Mouse (Mus musculus): ENCODE results near the gene Ppat.
A peak's percentile ranks its signal among the peaks of the same experiment; 100 is the strongest.
"Not testable (repeated sequence)": the region's sequence is repeated elsewhere in the genome, so short reads cannot be mapped to it uniquely, and the experiment has no call there.

The Ppat gene

DNA sequence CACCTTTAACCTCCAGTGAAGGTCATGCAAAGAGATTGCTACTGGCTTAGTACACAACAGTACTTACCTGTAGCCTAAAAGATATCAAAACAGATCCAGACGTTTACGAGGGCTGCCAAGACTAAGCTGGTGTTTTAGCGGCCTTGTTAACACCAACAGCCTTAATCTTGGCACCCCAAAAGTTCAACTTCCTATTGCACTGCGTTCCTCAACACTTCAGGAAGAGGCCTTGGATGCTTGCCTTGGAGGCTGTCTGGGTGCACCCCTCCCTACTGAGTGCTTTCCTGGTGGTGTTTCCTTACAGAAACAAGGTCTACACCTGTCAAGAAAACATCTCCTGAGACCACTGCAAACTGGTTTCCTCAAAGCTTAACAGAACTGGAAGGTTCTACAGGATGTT lies 4.2 kb downstream of the Ppat start:
- DNase-seq = no peak

DNA sequence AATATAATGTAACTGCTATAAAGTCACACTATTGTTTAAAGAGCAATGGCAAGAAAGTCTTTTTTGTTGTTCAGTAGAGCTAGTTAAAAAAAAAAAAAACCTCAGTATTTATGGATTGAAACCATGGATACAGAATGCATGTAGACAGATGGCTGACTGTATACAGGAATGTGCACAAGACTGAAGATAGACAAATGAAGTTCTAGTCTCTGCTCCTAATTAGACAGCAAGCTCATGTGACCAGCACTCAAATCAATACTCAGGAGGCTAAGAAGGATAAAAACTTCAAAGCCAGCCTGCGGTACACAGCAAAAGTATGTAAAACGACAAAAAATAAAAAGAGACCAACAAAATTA lies 5.7 kb downstream of the Ppat start:
- DNase-seq = no peak

DNA sequence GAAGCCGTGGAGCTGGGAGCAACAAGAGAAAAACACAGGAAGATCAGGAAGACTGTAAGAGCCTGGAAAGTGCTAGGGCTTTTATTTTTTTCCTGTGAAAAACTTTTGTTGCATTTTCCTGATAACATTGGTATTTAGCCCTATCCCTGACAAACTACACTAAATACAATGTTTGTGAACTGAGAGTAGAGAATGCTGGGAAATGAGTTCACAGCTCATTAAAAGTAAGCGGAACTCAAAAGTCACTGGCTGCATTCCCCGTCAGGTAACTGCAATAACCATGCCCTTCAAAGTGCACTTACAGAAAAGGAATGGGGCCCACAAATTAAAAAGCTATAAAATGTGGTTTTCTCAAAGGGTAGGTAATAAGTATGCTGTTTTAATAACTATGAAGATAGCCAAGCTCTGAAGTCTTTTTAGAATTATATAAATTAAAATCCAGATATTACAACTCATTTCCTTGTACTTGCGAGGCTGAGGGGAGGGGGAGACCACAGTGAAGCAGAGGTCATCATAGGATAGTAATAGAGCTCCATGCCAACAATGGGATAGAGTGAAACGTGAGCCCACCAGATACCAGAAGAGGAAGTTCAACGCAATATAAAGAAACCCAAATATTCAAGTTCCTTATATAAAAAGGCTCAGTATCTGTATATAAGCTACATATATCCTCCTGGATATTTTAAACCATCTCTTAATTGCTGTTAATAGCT lies 6.3 kb downstream of the Ppat start:
- no peak for DNase-seq

DNA sequence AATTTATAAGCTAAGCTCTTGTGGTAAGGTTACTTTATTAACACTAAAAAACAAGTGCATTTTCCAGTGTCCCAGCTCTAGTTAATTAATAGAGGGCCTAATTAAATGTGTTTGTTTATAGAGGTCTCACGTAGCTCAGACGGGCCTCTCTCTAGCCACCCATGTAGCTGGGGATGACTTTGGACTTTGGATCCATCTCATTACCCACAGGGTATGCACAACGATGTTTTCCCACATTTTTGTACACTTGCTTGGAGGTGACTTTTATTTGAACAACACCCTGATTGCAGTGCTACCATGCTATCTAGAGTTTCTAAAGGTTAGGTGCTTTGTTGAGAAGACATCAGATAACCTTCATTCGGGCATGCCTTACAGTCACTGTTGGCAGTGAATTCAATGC lies 8.9 kb downstream of the Ppat start:
- no peak for DNase-seq

DNA sequence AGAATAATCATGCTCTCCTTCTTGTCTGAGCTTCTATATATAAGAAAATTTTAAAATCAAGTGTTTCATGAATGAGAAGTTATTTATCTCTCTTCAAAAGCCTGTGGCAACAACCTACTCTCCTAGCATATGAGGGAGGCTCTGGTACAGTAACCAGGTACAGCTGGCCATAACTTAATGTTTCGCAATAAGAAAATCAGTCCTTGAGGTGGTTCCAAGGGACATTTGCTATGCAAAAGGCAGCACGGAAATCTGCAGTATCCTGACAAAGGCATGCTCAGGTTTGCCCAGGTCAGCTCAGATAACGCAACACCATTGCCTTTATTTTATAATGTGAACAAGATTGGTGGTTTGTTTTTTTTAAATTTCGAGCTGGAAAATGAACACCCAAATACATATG lies 9.4 kb downstream of the Ppat start:
- DNase-seq = no peak

DNA sequence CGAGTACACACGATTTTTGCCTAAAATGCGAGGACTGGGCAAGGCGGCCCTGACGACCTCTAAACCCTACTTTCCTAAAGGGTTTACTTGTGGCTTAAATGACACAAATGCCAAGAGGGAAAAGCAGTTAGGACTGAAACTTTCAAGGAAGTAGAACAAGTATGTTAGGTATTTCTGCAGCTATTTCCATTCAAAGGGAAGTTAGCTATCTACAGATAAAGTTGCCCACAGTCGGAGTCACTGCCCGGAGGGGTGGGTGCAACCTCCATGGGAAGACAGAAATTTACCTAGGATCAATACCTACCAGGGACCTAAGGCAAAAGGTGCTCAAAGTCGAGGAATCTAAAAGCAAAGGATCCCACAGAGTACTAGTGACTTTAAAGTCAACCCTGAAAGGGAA lies 11.7 kb downstream of the Ppat start:
- no peak for DNase-seq

DNA sequence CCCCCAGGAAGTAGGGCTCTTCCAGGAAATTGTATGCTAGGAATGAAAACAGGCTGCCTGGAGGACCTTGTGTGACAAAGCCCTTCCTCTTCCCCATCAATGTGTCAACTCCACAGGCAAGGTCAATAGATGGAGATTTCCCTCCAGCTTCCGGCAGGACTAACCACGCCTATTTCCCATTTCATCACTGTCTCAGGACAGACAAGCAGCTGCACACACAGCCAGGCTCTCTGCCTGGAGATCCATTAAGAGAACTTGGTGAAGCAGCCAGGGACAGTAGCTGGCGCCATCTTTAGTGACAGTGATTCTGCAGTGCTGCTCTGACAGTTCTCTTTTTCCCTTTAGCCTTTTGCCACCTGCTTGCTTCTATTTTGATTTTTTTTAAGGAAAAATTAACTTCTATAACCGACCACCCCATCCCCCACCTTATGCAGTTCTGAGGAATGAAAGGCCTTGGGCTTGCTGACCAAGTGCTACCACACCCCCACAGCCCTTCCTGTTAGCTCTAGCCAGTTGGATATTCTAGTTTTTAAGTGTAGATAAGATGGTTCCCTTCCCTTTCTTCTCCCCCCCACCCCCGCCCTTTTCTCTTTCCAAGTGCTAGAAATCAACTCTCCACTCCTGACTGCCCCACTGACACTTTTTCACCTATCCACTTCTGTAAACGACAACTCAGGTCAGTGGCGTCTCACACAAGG lies 22.0 kb downstream of the Ppat start:
- no peak for DNase-seq

DNA sequence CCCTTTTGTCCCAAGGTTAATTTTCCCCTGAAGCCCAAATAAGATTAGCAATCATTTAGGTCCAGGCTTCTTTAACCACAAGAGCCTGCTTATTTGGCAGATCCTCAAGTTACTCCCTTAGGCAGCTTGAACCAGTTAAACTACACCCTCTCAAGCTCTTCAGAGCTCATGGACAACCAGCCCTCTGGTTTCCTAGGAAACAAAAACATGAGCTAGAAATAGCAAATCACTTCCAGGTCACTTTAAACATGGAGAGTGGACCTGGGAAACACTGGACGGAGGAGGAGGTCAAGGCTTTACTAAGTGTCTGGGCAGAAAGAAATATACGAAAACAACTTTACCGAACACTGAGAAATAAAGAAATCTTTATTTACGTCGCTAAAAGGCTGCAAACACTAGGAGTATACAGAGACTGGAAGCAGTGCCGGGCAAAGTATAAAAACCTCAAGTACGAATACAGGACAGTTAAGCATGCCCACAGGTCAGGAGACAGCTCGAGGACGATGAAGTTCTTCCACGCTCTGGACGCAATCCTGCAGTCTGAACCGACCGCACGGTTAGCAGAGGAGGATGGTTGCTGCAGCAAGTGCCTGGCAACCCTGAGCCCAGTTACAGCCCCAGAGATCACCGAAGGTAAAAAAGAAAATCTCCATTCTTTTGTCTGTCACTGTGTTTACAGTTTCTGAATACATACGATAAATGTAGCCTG lies 23.1 kb downstream of the Ppat start:
- DNase-seq = no peak

DNA sequence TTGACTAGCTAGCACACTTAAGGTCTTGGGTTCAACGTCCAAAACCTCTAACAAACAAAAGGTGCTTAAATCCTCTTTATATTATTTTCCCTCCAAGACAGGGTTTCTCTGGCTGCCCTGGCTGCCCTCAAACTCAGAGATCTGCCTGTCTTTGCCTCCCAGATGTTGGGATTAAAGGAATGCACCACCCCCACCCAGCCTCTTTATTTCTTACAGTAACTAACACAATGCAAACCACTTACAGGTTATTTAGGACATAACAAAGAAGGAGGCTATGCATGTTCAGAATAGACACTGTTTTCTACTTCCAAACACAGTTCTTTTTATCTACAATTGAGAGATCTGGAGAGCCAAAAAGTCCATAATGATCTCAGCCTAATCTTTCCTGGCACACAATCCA lies 27.1 kb downstream of the Ppat start:
- no peak for DNase-seq

DNA sequence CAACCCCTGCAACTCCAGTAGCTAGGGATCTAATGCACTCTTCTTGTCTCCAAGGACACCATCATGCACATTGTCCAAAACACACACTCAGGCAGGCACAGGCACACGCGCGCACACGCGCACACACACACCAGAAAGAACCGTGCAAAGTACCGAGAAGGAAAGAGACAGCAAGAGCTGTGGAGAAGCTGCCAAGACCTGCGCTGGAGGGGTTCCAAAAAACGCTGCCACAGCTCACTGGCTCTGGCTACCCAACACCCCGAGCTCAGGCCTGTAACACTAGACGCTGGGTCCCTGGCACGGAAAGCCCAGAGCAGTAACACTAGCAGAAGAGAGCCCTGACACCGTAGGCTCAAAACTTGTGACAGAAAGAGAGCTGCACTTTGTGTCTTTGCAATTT lies 27.9 kb downstream of the Ppat start:
- peak; percentile 63 for DNase-seq

DNA sequence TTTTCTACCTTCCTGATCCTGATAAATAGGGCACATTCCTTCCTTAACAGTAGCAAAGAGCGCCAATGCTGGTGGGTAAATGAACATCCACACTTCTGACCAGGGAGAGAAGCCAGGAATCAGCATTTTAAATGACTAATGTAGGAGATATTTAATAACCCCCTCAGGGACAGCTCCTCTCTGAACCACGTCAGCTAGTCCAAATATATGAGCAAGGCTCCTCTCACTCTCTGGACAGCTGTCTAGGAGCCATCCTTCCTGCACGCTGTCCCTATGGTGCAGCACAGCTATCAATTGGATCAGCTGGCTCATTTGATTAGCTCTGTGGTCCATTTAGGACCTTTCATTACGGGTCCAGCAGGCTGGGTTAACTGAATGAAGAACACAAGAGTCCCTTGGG lies 28.5 kb downstream of the Ppat start:
- no peak for DNase-seq

DNA sequence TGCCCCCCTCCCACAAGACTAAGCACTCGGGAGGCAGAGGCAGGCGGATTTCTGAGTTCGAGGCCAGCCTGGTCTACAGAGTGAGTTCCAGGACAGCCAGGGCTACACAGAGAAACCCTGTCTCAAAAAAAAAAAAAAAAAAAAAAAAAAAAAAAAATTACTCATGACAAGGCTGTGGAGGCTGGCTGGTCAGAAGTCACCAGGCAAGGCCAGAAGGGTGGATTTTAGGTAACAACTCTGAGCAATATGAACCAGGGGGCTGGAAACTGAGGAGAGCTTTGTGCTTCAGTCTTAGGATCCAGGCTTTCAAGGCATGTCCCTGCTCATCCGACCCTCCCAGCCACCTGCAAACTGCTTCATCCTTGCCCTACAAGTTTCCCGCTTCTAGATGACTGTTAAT lies 38.9 kb downstream of the Ppat start:
- DNase-seq = not testable (repeated sequence)

DNA sequence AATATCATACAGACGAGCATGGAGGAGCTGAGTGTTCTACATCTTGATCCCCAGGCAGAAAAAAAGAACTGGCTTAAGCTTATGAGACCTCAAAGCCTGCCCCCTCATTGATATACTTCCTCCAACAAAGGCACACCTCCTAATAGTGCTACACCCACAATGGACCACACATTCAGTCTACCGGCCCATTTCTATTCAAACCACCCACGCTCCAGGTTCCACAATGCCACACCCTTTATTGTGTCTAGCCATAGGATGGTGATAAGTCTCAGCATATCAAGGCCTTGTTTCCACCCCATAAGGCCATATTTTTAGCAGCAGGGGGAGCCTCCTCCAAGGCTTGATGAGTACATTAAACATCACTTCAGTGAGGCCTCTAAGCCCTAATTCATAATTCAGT lies 40.6 kb downstream of the Ppat start:
- no peak for DNase-seq

DNA sequence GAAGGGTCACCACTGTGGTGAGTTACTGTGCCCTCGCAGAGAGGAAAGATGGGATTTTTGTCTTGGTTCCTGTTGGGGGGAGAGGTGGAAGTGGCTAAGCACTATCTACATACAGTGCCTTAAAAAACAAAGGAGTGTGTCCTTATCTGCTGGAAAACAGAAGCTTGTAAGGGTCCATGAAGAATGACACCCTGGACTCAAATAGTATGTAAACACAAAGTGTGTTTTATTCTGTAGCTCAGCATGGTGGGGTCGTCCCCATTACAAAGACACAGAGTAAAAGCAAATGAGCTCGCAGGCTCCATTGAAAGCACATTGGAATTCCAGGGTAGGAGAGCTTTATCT lies 45.3 kb downstream of the Ppat start:
- DNase-seq = no peak

DNA sequence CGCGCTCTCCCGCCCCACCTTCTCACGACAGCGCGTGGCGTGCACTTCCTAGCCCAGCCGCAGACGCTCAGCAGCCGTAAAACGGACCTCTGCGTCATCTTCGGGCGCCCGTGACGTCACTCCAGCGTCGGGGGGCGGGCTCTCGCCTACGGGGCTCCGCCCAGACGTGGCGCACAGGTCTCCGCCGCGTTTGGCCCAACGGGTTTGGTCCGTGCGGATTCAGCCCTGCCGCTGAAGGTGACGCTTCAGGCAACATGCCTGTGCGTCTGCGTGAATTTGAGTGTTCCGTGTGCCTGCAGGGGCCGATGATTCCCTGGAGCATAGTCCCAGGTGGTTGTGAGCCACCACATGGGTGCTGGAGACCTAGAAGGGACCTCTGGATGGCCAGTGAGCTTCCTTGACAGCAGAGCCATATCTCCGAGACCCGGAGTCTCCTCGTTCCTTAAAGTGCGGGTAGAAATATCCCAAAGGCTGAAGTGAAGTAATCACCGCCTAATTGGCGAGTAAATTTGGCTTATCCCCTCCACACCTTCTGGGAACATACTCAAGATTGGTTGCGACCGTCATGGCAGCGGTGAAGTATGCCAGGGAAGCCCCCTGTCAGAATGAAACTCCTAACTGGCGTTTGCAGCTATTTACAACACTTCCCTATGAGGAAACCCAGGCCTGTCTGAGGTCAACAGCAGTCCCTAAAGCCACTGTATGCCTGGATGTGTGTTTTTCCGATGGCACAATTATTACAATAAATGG lies 45.8 kb downstream of the Ppat start, which contains the start of gene Aasdh:
TSS of gene Aasdh (minus strand) at position 110 of the 750 bp plus-strand sequence.
- peak; percentile 98 for DNase-seq

DNA sequence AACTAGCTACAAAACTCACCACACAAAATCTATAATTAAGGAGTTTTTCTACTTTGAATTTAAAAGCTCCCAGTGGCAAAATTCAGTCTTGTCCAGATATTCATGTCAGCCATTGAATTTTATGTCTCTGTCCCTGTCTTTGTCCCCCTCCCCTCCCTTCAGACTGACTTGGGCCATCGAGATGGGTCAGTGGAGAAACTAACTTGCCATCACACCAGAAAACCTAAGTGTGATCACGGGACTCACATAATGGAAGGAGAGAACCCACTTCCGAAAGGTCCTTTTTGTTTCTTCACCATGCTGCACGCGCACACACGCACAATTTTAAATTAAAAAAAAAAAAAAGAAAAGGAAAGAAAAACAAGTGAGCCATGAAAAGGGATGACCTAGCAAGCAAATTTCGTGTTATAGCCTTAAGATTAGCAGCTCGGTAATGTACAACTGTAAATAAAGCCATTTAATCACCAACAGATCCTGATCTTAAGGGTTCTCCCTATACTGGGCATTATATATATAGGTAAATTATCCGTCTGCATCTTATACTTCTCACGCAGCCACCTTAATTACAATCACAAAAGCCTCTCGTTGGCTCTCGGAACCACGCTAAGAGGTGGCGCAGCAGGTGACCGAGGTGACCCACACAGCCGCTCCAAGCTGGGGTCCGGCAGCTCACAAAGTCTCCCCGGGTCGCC lies 46.5 kb downstream of the Ppat start:
- DNase-seq = no peak

DNA sequence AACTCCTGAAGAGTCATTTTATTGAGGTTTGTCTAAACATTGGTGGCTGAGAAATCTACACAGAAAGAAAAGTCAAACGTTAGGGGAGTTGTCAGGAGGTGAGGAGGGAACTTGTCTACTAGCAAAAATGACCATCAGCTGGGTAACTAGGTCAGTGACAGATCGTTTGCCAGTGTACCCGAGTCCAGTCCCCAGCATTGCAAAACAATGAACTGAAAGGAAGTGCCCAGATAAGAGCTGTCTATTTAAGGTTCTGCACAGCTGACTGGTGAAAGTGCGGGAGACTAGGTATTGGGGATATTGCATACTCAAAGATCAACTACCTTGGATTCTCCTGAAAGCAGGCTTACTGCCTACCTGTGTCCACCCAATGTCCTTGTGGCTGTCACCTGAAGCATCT lies 49.2 kb downstream of the Ppat start:
- DNase-seq = no peak

DNA sequence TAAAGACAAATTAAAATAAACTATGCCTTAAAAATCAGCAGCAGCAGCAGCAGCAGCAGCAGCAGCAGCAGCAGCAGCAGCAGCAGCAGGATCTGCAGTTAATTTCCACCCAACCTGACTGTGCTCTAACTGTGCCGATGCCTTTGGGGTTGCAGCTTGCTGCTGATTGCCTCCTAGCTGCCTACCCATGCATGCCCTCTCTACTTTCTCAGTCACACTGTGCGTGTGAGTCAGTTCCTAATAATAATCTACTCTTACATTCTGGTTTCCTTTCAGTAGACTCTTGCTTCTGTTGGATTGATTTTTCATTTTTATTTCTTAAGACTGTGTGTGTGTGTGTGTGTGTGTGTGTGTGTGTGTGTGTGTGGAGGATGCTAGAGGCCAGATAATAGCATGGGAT lies 58.3 kb downstream of the Ppat start:
- DNase-seq = no peak

DNA sequence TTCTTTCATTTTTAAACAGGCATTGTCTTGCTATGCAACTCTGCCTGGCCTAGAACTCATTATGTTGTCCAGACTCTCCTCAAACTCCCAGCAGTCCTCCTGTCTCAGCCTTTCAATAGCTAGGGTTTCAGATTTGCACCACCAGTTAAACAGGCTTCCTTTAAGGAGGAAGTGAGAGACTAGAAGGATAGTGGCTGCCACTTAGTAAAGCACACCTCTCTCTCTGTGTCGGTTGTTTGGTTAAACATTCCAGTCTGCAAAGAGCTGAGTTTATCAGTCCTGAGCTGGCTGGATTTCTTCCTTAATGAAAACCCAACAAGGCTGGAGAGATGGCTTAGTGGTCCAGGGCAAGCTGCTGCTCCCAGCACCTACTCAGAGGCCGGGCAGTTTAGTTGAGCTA lies 58.8 kb downstream of the Ppat start:
- no peak for DNase-seq

DNA sequence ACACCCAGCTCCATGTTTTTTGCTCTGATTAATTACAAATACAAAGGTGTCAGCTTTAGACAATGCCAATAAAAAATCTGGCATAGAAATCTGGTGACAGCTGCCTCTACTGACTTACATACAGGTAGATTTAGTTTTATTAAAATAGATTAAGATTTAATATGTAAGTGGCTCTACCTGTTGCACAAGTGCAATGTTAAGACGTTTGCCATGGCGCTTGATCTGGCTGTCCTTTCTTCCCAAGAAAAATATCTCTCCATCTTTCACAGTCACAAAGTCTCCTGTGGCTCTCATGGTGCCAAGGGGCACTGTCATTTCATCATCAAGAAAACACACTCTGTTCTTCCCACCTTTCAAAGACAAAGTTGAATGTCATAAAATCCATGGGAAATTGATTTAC lies 64.4 kb downstream of the Ppat start:
- no peak for DNase-seq

DNA sequence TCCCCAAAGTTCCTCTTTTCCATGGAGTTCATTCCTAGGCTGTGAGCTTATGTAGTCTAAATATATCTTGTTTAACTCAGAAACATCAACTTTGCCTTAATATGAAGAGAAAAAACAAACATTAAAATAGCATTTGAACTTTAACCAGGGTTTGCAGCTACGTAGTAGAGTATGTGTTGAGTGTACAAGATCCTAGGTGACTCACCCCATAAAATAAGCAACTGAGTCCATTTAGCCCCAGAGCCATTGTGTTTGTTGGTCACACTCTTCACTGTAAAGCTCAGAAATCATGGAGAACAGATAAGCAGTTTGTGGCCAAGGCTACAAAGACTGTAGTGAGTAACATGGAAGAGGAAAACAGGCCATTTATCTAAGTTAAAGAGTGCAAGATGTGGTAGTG lies 67.3 kb downstream of the Ppat start:
- DNase-seq = no peak

DNA sequence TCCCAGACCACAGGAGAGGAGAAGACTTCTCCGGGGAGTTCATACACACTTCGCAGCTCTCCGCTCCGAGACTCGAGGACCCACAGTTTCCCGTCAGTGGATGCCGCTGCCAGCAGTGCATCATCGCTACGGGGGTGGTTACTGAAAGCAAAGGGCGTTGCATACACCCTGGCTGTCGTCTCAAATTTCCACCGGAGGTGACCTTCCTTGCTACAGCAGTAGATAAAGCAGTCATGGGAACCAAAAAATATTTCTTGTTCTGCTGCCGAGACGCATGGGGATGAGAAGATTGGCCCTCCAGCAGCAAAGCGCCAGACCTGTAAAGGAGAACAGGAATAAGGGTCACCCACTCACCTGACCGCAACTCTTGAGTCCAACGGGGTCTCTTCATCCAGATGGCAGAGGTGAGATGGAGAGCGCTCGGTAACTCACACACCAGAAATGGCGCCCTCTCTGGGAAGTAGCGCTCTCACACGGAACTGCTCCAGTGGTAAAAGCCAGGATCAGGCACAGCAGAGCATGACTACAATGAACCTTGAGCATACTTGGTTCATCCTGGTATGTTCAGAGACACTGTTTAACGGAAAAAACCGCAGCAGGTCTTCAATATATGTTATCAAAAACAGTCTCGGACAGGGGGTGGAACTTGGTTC lies 75.1 kb downstream of the Ppat start:
- no peak for DNase-seq

DNA sequence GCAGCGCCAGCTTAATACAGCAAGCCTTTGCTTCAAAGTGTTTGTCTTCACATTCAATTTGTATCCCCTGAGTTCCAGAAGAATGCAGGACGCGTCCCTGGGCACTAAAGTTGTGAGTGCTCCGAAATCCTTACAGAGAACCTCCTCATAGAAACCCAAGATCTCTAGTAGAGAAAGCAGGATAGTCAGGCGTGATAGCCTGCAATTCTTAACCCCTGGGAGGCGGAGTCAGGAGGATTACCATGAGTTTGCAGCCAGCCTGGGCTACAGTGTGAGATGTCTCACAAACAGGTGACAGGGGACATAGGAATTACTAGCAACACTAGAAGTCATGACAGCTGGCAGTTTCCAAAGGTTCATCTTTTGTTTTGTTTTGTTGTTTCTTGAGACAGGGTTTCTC lies 81.8 kb downstream of the Ppat start:
- DNase-seq = no peak
